Mouse (Mus musculus) embryo, embryonic 11 days (tissue): Measurements from ENCODE around the gene Cdc20.

Source experiments
- DNase-seq: peaks from one replicate; pipeline ENCODE4 v3.0.0-alpha.2; 2015

The Cdc20 gene

DNA sequence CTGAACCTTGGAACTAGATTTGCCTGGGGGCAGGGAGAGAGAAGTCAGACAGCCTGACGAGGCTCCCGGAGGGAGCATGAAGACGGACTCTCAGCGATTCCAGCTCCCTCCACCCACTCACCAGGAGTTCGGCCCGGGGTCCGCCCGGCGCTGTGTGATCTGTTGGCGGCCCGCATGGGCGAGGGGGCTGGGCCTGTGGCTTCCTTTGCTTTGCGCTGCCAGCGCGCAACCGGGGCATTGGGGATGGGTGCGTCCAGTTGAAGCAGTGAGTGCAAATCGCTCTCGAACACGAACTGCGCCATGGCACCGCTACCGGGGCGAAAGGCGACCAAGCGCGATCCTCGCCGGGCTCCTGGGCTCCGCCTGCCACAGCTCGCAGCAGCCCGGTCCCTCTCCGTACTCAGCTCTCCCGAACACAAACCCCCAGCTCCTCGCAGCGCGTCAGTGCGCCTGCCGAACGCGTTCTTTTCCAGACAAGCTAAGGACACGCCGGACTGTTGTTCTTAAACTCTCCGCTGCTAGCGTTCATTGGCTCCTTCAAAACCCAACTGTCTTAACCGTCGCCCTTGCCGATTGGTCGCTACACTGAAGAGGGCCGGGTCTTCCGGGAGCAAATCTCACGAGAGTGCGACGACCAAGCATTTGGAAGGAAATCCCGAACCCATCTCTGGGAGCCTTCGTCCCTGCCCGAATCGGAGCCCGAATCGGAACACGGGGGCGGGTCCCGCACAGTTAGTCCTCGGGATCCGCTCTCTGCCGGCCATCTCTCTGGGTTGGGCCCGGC lies at the start of gene Cdc20:
Gene Cdc20, minus strand, starts transcription at position 533 of the 784 bp plus-strand sequence.
- peak; percentile 97 for DNase-seq

DNA sequence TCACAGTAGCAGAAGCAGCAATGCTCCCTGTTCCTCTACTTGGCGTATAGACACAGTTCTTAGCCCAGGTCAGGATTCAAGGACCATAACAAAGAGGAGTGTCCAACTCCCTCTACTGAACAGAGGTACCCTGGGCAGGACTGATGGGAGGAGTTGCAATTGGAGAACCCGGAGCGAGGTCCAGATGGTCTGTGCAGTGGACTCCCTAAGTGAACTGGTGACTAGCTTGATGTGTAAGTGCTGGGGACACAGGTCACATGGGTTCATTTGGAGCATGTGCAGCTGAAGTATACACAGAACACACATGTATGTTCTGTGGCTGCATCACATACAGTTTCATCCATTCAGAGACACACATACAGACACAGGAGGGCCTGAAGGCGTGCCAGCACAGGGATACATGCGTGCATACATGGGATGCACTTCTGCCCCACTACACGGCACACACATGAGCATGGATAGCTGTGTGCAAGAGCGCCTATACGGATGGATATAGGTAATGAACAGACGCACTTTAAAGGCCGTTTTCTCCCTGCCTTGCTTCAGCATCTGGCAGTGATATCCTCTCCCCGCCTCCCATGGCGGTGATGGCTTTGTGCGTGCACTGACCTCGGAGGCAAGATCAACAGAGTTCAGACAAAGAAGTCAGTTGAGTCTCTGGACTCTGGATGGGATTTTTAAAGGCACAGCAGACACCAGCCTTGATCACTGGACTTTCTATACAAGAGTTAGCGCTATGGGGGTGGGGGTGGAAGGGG lies 39.8 kb upstream of the Cdc20 start:
- peak; percentile 67 for DNase-seq

DNA sequence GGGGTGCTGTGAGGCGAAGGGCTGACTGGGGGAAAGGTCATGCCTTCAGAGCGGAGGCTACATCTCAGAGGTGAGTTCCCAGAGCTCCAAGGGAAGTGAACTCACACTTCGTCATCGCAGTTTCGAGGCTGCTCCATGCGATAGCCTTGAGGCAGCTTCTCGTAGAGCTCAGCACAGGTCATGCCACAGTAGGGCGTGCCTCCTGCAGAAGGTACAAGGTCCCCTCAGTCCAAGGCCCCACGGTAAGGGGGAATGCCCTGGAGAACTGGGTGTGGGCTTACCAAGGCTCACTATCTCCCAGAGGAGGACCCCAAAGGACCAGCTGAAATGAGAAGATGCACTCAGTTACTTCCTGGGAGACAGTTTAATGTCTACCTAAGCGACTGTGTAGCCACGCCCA lies 35.5 kb upstream of the Cdc20 start:
- DNase-seq: no peak

GRCm38 (mm10) chr4:118471281-118471680 lies 34.1 kb upstream of the Cdc20 start:
- DNase-seq: peak; percentile 35

DNA sequence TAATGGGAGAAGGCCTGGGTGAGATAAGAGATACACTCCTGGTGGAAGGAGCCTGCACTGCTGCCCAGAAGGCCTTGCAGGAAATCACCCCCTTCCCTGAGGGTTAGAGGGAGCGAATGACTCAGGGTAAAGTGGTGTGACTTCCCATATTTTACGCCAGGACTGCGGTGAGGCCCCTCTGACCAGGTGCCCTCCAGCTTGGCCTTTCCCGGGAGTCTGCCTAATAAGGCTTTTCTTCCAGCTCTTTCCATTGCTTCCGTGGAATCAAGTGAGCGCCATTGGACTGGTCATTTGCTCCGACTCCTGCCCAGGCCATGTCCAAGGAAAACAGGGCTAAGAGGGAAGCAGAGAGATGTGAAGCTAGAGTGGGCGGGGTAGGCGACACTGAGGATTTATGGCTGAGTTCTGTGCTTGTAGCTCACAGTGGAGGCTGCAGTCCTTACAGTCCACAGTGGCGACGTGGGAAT lies 28.6 kb upstream of the Cdc20 start:
- DNase-seq: peak; percentile 51

- no peak for DNase-seq
These were observed 27.8 kb upstream of the Cdc20 start for GRCm38 (mm10) chr4:118464956-118465355.

GRCm38 (mm10) chr4:118457345-118457975 lies 20.3 kb upstream of the Cdc20 start, which contains the start of gene Mpl:
Mpl (minus strand) TSS chr4:118457513.
- DNase-seq: no peak

- peak; percentile 34 for DNase-seq
These were observed 9.4 kb upstream of the Cdc20 start for GRCm38 (mm10) chr4:118446415-118447153.

- DNase-seq: peak; percentile 79
These were observed 8.7 kb upstream of the Cdc20 start for GRCm38 (mm10) chr4:118445781-118446414.

DNA sequence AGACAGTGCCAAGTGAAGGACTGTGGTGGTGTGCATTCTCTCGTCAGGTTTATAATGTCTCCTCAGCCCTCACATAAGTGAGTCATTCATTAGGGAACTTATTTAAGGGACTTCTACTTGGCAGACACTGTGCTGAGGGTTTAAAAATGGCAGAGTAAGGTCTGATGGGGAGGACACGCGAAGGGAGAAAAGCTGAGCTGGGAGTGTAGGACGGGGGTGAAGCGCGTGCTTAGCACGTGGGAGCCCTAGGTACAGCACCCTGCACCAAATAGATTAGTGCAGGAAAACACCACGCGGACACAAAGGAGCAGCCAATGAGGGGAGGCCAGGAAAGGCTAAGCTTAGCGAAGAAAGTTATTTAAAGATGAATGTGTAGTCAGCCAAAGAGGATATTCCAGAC lies 7.9 kb upstream of the Cdc20 start:
- no peak for DNase-seq

DNA sequence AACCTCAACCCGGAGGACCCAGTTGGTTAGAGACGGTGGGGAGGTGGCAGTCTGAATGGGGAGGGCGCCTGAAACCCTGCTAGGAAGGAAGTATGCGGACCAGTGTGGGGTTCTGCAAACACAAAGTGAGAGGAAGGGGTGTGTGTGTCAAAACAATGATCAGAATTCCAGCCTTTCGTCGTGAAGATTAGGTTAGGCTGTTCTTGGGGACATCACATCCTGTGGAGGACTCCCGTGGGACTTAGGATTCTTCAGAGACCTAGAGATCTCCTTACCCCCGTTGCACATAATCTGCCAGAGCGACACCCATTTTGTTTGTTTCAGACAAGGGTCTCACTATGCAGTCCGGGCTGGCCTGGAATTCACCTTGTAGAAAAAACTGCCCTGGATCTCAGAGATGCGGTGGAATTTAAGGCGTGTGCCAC lies 689 bp upstream of the Cdc20 start:
- DNase-seq: peak; percentile 64

- no peak for DNase-seq
These were observed 4.8 kb downstream of the Cdc20 start for GRCm38 (mm10) chr4:118432332-118432731.

GRCm38 (mm10) chr4:118429215-118429895 lies 7.8 kb downstream of the Cdc20 start:
- DNase-seq: no peak

DNA sequence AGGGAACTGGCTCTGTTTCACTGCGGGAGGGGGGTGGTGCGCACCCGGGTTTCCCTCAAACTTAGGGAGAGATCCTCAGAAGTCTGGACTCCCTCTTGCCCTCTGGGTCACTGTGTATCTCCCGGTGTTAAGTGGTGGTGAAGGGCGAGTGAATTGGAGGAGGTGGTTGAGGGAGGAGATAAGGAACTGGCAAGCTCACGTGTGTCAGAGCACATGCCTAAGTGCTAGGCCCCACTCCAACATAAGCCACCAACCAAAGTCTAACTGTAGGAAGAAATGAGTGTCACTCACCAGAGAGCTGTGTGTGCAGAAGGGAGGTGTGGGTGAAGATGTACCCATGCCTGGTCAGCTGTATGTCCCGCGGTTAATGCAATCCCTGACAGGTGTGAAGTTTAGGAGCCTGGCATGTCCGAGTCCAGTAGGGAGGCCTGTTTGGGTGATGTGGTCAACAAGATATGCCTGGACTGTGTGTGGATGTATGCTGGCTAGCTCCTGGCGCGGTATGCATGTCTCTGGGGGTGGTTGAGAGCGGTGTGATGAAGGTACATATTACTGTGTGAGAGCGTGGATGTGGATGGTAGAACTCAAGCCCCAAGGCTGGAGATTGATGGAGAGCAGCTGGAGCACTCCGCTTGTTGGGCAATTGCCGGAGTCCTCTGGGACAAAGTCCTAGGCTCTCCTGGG lies 8.5 kb downstream of the Cdc20 start:
- DNase-seq: no peak

DNA sequence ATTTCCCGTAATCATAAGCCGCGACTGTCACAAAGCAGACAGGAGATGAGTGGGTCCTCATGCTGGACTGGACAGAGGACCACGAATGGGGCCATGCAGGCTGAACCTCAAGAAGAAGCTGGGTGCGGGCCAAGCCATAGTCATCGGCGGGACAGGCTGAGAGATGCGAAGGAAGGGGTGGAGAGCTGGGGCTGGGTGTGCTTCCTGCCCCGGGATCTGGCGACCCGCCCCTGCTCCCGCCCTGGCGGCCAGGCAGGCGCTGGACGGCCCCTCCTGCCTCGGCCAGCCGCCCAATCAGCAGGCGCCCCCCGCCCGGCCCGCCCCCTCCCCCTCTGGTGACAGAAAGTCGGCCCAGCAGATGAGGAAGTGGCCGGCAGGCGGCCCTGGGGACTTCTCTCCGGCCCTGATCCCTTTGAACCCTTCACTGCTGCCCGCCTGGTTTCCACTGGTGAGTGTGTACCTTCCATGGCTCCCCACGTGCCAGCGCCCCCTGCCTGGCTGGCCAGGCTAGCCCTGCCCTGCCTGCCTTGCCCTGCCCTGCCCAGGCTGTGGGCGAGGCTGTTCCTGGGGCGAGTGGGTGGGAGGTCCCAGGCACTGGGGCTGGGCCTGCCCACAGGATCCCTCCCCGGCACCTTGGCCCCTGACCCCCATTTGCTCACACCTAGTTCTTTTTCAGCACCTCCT lies 9.2 kb downstream of the Cdc20 start, which contains the start of gene Elovl1:
Gene Elovl1, plus strand, starts transcription at position 326 of the 684 bp plus-strand sequence.
- DNase-seq: peak; percentile 93

GRCm38 (mm10) chr4:118427415-118427767 lies 9.8 kb downstream of the Cdc20 start:
- DNase-seq: no peak

DNA sequence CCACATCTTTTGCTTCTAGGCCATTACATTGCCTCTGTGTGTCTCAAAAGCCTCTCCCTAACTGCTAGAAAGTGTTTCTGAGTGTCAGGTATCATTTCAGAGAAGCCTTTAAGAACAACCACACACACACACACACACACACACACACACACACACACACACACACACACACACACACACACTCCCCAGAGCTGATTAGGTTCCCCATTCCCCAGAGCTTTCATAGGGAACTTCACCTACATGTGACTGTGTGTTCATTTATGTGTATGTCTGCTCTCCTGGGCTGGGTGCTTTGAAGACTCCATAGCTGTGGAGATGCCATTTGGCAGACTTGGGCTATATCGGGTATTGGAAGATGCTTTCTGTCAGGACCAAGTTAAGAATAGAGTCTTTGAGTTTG lies 11.8 kb downstream of the Cdc20 start:
- no peak for DNase-seq

DNA sequence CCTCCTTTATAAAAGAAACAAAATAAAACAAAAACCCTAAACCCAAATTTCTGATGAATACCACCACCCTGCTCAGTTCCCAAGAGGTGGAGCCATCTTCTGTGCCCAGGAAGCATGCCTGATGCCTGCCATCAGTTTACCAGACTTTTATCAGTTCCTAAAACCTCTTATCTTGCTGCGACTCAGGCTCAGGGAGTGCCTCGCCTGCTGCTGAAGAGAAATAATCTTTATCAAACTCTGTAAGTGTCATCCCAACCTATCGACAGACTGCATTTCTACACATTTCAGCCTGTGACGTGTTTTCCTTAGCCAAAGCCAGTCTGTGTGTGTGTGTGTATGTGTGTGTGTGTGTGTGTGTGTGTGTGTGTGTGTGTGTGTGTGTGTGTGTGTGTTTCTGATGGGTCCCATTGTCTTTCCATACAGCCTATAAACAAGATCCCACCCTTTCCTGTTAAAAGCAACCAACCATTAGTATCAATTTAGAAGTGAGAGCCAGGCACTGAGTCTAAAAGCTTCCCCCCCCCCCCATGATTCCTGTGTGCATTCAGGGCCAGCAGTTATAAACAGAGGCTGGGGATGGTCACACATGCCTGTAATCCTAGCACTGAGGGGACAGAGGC lies 12.5 kb downstream of the Cdc20 start:
- no peak for DNase-seq

- no peak for DNase-seq
These were observed 15.8 kb downstream of the Cdc20 start for GRCm38 (mm10) chr4:118421384-118421783.
